Mouse (Mus musculus) cerebellum, adult 2 months (tissue): Measurements from ENCODE around the gene Tulp2.

Source experiments
- CTCF ChIP-seq: fragments of 200-500 bp; IDR thresholded peaks from 2 replicates; pipeline ENCODE4 v1.5.1; 2011; ENCODE audit warnings: low read depth, mild to moderate bottlenecking, control low read depth, low read length, moderate library complexity, borderline replicate concordance; ENCODE audit not compliant: insufficient read depth
- POLR2A ChIP-seq: fragments of 200-500 bp; IDR thresholded peaks from 2 replicates; pipeline ENCODE4 v1.6.1; 2011; ENCODE audit warnings: low read length, control low read depth, borderline replicate concordance; ENCODE audit not compliant: insufficient read depth

GRCm38 (mm10) chr7:45567112-45567779, 85.6 kb downstream of the Tulp2 start:
- no peak for TF ChIP-seq POLR2A
- TF ChIP-seq CTCF = no peak
